Mouse (Mus musculus): Measurements from ENCODE around the gene Iqcj. TPM values are rescaled to one million over a fixed set of nuclear protein-coding genes. Genes with fewer than 3 reads are reported as not detected.

Gene Iqcj
- polyA plus RNA-seq, 1 experiment = not detected

- TF ChIP-seq CTCF (IDR thresholded peaks at IDR 0.05; ENCODE audit: borderline replicate concordance, insufficient read depth, low read length) (no peak), POLR2A (IDR thresholded peaks at IDR 0.05; ENCODE audit: low read depth, low read length) (no peak)
- Histone ChIP-seq H3K4me3 (ENCODE audit: insufficient read depth, low read length) (no peak overlapping the region), H3K27ac (ENCODE audit: insufficient read depth, low read length) (no peak overlapping the region), H3K4me1 (ENCODE audit: control insufficient read depth, insufficient read depth, low read length) (no peaks in the 10 kb centered on the region)
Observed at GRCm38 (mm10) chr3:67902517-67902916, 10.5 kb downstream of the Iqcj start.

GRCm38 (mm10) chr3:67908586-67908985 lies 16.6 kb downstream of the Iqcj start:
- Histone ChIP-seq H3K27ac (ENCODE audit: insufficient read depth, low read length) (no peak overlapping the region), H3K4me3 (ENCODE audit: insufficient read depth, low read length) (no peak overlapping the region), H3K4me1 (ENCODE audit: control insufficient read depth, insufficient read depth, low read length) (no peaks in the 10 kb centered on the region)
- no peak for TF ChIP-seq POLR2A (IDR thresholded peaks at IDR 0.05; ENCODE audit: low read depth, low read length)

- H3K4me1 ChIP-seq (ENCODE audit: control insufficient read depth, insufficient read depth, low read length) = no peaks in the 10 kb centered on the region
- no peak overlapping the region for H3K4me3 ChIP-seq (ENCODE audit: insufficient read depth, low read length)
- TF ChIP-seq CTCF (IDR thresholded peaks at IDR 0.05; ENCODE audit: borderline replicate concordance, insufficient read depth, low read length) (no peak), POLR2A (IDR thresholded peaks at IDR 0.05; ENCODE audit: low read depth, low read length) (no peak)
- no peak overlapping the region for H3K27ac ChIP-seq (ENCODE audit: insufficient read depth, low read length)
Observed at GRCm38 (mm10) chr3:67918098-67918497, 26.1 kb downstream of the Iqcj start.

- no peaks in the 10 kb centered on the region for H3K4me1 ChIP-seq (ENCODE audit: control insufficient read depth, insufficient read depth, low read length)
- H3K27ac ChIP-seq (ENCODE audit: insufficient read depth, low read length) = no peak overlapping the region
- no peak for TF ChIP-seq POLR2A (IDR thresholded peaks at IDR 0.05; ENCODE audit: low read depth, low read length)
- no peak for TF ChIP-seq CTCF (IDR thresholded peaks at IDR 0.05; ENCODE audit: borderline replicate concordance, insufficient read depth, low read length)
- no peak overlapping the region for H3K4me3 ChIP-seq (ENCODE audit: insufficient read depth, low read length)
Observed at GRCm38 (mm10) chr3:67918634-67919259, 26.7 kb downstream of the Iqcj start.

- Histone ChIP-seq H3K4me3 (ENCODE audit: insufficient read depth, low read length) (no peak overlapping the region), H3K27ac (ENCODE audit: insufficient read depth, low read length) (no peak overlapping the region), H3K4me1 (ENCODE audit: control insufficient read depth, insufficient read depth, low read length) (no peaks in the 10 kb centered on the region)
- TF ChIP-seq POLR2A (IDR thresholded peaks at IDR 0.05; ENCODE audit: low read depth, low read length) (no peak), CTCF (IDR thresholded peaks at IDR 0.05; ENCODE audit: borderline replicate concordance, insufficient read depth, low read length) (no peak)
Observed at GRCm38 (mm10) chr3:67923095-67923494, 31.1 kb downstream of the Iqcj start.

- H3K4me1 ChIP-seq (ENCODE audit: control insufficient read depth, insufficient read depth, low read length) = no peaks in the 10 kb centered on the region
- H3K4me3 ChIP-seq (ENCODE audit: insufficient read depth, low read length) = no peak overlapping the region
- TF ChIP-seq CTCF (IDR thresholded peaks at IDR 0.05; ENCODE audit: borderline replicate concordance, insufficient read depth, low read length) (no peak), POLR2A (IDR thresholded peaks at IDR 0.05; ENCODE audit: low read depth, low read length) (no peak)
- H3K27ac ChIP-seq (ENCODE audit: insufficient read depth, low read length) = no peak overlapping the region
Observed at GRCm38 (mm10) chr3:67925453-67925852, 33.4 kb downstream of the Iqcj start.

- Histone ChIP-seq H3K27ac (ENCODE audit: insufficient read depth, low read length) (no peak overlapping the region), H3K4me1 (ENCODE audit: control insufficient read depth, insufficient read depth, low read length) (no peaks in the 10 kb centered on the region), H3K4me3 (ENCODE audit: insufficient read depth, low read length) (no peak overlapping the region)
- no peak for TF ChIP-seq CTCF (IDR thresholded peaks at IDR 0.05; ENCODE audit: borderline replicate concordance, insufficient read depth, low read length)
Observed at GRCm38 (mm10) chr3:67930424-67931133, 38.6 kb downstream of the Iqcj start.

- no peak for TF ChIP-seq CTCF (IDR thresholded peaks at IDR 0.05; ENCODE audit: borderline replicate concordance, insufficient read depth, low read length)
- TF ChIP-seq POLR2A (IDR thresholded peaks at IDR 0.05; ENCODE audit: low read depth, low read length) = no peak
- H3K4me1 ChIP-seq (ENCODE audit: control insufficient read depth, insufficient read depth, low read length) = no peaks in the 10 kb centered on the region
- no peak overlapping the region for H3K4me3 ChIP-seq (ENCODE audit: insufficient read depth, low read length)
- no peak overlapping the region for H3K27ac ChIP-seq (ENCODE audit: insufficient read depth, low read length)
Observed at GRCm38 (mm10) chr3:67931181-67931580, 39.2 kb downstream of the Iqcj start.

- TF ChIP-seq CTCF (IDR thresholded peaks at IDR 0.05; ENCODE audit: borderline replicate concordance, insufficient read depth, low read length) = no peak
- TF ChIP-seq POLR2A (IDR thresholded peaks at IDR 0.05; ENCODE audit: low read depth, low read length) = no peak
- Histone ChIP-seq H3K27ac (ENCODE audit: insufficient read depth, low read length) (no peak overlapping the region), H3K4me3 (ENCODE audit: insufficient read depth, low read length) (no peak overlapping the region), H3K4me1 (ENCODE audit: control insufficient read depth, insufficient read depth, low read length) (no peaks in the 10 kb centered on the region)
Observed at GRCm38 (mm10) chr3:67931914-67932313, 39.9 kb downstream of the Iqcj start.

GRCm38 (mm10) chr3:67935829-67936228 lies 43.8 kb downstream of the Iqcj start:
- Histone ChIP-seq H3K4me3 (ENCODE audit: insufficient read depth, low read length) (no peak overlapping the region), H3K4me1 (ENCODE audit: control insufficient read depth, insufficient read depth, low read length) (no peaks in the 10 kb centered on the region), H3K27ac (ENCODE audit: insufficient read depth, low read length) (no peak overlapping the region)
- TF ChIP-seq CTCF (IDR thresholded peaks at IDR 0.05; ENCODE audit: borderline replicate concordance, insufficient read depth, low read length) (no peak), POLR2A (IDR thresholded peaks at IDR 0.05; ENCODE audit: low read depth, low read length) (no peak)
